Mouse (Mus musculus) right cerebral cortex, postnatal 10 days (tissue): Measurements from ENCODE around the gene Nrg3.
"Not testable (repeated sequence)": the region's sequence is repeated elsewhere in the genome, so short reads cannot be mapped to it uniquely, and the experiment has no call there.

Experiments
- DNase-seq, 2 experiments: peaks; one replicate each; pipeline ENCODE4 v3.0.0; 2021; ENCODE audit warnings: low spot score in 2 of 2

Gene Nrg3

DNA sequence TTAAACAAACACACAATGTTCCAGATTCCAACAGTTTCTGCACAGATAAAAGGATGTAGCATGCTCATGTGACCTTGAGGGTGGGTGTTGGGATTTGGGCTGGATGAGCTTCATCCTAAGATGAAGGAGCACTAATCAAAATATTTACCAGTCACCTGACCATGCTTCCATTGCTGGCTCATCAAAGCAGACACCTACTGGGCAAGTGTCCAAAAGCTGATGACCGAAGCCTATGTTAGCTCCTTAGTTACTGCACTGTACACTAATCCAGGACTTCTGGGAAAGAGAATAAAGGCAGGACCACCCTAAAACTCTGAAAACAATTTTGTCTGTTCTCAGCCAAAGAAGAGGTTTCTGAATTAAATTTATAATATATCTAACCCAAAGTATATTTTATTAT is 261.4 kb downstream of the Nrg3 start:
- no peak for DNase-seq

DNA sequence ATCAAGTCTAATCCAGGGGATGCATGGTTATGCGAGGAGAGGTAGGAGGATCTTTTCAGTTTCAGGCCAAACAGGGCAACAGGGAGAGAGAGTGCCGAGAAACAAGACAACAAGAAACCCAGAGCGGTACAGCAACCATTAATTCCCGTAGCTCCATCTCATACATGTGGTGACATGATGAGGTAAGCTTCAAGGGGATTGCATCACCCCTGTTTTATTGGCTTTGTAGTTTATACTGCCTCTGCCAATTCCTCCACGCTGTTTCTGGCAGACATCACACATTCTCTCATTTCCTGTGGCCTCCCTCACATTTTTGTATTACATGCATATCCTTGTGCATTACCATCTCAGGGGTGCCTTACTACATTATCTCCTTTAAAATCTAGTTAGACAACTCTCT is 280.9 kb downstream of the Nrg3 start:
- no peak for DNase-seq

DNA sequence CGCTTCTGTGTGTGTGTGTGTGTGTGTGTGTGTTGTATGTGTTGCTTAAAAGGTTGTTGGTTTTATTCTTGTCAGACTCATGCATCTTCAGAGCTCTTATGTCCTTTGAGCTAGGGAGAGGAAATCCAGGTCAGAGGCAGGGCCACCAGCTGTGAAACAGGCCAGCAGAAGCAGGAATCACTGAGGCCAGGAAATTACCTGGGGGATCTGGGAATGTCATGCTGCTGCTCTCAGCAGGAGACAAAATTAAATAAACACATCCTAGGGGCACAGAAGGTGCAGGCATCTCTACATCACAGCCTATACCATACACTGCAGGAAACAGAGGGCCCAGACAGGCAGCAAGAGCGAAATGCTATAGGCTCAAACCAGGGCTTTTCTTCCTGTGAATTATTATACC is 299.2 kb downstream of the Nrg3 start:
- no peak for DNase-seq

DNA sequence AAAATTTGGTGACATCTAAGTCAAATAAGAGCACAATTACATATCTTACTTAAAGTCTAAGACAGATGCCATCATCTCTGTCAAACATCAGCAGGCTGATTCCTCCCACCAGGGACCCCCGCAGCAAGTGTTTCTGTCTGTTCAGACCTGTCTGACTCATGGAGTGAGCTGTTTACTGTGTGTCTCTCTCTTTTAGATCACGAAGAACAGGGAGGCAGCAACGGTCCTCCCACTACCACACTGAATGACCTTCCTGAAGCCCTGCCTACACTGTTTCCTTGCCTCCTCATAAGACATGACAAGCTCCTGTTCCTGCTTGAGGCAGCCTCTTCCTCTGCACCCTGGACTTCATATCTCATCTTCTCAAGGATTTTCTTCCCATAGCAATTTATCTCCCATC is 312.7 kb downstream of the Nrg3 start:
- DNase-seq: no peak

DNA sequence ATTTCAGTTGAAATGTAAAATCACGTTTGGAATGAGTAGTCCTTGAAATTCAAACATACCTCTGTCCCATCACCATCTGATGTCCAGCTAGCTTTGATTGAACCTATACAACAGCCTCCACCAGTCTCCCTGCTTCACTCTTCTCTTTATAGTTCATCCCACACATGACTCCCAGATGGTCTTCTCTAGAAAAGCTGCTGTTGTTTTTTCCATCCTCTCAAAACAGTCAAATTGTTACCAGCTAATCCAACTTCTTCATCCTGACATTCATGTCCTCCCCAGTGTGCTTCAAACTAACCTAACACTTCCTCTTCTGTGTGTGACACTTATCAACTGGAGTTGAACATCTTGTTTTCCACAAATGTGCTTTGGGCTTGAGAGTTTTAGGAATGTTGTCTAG is 317.4 kb downstream of the Nrg3 start:
- no peak for DNase-seq

DNA sequence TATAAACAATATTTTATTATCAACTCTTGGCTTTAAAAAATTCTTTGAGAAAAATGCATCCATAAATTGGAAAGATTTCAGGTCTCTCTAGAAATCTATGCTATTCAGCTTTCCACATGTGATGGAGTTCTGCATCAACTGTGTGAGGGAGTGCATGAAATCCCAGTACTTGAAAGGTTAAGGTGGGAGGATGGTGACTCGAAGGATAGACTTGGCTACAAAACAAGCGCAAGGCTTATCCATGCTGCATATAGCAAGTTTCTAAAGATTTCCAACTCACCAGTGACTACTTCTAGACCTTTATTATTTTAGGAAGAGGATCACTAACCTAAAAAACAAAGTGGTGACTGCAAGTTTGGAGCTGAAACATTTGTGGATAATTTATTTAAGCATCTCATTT is 343.1 kb downstream of the Nrg3 start:
- no peak for DNase-seq

DNA sequence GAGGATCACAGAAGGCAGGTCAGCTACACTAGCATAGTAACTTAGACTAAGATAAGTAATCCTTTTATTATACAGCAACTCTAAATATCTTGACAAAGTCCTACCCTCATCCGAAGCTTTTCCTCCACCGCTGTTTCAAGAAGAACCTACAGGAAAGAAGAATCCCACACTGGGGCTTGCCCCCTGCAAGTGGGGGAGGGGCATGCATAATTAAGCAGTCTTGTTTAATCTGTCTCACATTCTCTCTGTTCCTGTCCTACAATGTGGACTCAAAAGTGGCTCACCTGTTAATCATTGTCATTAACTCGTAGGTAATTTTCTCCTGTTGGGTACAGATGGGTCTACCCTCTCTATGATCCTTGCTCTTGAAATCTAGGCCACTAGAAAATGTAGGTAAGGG is 354.9 kb downstream of the Nrg3 start:
- DNase-seq: no peak

DNA sequence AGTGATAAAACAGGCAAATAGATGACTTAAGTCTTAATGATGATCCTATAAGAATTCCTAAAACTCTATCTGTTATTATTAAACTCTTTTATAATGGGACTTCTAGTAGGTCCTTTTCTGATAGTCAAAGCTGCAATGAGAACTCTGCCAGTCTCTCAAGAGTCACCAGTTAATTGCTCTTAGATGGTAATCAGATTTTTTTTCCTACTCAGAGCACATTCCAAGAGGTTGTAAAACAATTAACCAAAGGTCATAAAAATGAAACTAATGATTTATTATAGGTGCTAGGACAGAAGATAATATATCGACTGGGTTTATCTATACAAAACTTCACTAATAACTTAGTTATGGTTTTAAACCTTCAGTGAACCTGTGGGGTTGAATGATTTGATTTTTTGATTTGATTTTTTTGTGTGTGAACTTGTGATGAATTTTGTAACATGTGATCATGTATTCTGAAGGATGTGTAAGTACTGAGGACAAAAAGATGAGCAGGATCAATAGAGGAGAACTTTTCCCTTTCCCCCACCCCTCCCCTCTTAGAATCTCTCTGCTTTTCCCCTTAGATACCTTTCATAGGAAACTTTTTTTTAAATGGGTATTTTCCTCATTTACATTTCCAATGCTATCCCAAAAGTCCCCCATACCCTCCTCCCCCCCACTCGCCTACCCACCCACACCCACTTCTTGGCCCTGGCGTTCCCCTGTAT is 356.2 kb downstream of the Nrg3 start:
- not testable (repeated sequence) for DNase-seq

DNA sequence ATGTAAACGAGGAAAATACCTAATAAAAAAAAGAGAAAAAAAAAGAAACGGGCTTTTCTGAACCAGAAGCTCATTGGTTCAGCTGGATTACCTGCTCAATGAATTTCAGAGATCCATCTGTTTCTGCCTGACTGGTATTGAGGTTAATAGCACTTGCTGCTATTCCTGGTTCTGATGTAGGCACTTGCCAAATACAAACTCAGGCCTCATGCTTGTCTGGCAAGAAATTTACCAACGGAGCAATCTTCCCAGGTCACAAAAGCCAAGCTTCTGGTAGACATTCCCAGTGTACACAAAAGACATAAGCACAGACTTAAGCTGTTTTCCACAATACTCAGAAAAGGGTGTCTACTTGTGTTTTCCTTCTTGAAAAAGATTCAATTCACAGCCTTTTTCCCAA is 363.3 kb downstream of the Nrg3 start:
- no peak for DNase-seq

DNA sequence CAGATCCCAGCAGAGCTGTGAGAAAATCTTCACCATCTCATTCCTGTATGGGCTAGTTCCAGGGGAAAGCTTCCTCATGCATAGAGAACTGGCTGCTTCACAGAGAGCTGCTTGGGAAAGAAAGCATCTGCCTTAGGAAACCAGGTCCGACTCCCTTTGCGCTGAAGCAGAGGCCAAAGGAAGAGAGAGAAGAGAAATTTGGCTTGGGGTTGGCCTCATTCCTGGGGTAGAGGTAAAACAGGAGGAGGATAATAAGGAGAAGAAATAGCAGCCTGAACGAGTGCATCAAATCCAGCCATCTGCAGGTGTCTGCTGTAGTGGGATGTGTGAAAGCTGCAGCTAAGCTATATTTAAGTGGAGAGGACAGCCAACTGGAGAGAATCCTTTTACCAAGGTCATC is 366.1 kb downstream of the Nrg3 start:
- peak; percentile 30 to 59 for DNase-seq

DNA sequence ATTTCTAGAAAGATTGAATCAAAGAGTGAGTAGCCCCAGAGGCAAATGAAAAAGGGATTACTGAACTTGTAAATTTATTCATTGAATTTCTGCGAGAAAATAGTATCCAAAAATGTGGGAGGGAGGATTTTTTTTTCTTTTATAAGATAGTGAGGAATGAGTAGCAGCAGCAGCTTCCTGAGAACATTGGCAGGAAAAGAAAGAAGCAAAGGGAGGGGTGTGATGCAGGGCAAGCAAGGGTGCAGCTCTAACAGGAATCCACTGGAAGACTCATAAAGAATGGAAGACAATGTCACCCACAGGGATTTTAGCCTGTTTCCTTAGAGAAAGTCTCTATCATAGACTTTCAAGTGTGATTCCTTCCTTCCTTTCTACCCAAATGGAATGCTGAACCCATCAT is 377.7 kb downstream of the Nrg3 start:
- no peak for DNase-seq

DNA sequence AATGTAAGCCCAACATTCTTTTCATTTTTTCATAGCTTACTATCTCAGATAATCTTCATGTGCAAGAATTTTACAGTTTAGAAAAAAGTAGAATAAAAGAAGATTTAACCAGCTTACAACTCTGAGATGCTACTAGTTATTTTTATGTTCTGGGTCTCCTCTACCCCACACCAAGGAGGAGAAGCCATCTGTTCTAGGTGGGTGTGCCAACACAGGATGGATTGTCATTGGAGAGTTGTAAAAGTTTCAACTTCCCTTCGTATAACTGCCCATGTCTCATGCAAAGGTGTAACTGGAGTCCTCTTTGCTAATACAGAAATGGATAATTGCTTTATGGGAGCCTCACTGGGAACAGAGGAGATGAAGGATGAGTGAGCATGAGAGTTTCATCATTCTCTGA is 393.4 kb downstream of the Nrg3 start:
- peak in 1 of 2 experiments; percentile 39 for DNase-seq

DNA sequence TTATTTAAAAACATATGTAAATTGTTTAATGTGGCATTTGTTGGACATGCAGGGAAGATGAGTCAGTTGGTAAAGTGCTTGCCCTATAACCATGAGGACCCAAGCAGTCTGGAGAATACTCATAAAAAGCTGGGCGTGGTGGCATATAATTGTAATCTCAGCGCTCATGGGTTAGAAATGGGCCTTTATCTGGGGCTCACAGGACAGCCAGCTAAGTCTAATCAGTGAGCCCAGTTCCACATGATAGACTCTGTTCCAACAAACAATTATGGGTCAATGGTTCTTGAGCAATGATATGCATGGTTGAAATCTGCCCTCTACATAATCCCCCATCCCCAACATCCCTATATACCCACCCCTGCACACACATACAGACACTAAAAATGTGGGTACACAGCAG is 421.3 kb downstream of the Nrg3 start:
- DNase-seq: no peak

DNA sequence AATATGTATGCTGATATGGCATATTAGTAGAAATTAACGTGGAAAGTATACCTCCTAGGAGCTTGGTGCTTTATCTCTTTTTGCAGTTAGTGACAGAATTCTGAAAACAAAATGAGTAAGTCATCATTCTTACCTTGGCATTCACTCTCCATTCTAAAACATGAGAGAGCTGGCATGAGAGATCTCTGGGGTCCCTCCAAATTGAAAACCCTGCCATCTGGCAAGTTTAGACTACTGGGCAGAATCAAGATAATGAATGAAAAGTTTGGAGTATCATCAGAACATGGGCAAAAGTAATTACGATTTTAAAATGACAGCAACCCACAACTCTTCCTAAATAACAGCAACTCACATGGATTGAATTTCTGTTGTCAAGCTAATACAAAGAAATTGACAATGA is 423.9 kb downstream of the Nrg3 start:
- DNase-seq: no peak

DNA sequence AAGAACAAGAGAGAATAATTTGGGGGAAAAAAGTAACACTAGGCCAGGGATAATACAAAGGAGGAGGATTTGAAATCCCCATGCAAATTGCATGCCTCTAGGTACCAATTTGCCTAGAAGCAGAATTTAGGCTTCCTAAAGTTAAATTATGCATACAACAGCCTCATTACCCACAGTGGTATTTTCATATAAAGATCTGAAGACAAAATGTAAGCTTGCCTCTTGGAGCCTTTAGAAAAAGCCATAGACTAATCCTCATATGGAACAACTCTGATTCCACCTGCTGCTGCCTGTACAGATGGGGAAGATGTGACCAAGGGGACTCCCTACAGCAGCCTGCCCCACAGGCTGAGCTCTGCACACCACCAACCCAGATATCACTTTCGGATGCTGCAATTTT is 428.6 kb downstream of the Nrg3 start:
- no peak for DNase-seq

DNA sequence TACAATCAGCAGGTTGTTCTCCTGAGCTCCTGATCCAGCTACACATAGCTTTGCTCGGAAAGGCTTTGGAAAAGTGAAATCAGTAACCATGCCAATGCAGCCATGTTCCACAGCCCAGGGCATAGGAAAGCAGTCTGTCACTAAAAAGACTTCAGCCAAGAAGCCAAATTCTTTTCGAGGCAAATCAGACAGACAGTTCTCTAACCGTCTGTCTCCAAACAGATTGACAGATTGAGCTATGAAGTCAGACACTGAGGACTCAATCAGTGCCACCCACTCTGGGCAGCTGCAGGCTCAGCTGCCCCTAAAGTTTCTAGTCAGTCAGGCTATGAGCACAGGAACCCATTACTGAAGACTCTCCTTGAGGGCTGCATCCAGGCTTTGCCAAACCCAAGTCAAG is 429.1 kb downstream of the Nrg3 start:
- no peak for DNase-seq

DNA sequence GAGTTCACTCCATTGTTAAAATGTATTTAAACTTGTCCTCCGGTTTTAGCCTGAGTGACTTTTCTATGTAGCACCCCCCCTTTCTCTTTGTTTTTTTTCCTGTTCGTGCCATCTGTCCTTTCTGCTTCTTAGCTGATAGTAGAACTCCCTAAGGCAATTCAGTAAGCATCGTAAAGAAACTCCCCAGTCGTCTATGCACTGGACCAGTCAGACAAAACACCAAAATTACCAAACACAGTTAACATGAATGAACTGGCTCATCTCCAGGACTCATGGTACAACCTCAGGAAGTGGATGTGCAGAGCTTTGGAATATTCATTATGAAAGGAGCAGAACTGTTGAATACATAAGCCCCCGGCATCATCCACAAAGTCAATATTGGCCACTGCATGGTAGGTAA is 429.5 kb downstream of the Nrg3 start:
- no peak for DNase-seq

DNA sequence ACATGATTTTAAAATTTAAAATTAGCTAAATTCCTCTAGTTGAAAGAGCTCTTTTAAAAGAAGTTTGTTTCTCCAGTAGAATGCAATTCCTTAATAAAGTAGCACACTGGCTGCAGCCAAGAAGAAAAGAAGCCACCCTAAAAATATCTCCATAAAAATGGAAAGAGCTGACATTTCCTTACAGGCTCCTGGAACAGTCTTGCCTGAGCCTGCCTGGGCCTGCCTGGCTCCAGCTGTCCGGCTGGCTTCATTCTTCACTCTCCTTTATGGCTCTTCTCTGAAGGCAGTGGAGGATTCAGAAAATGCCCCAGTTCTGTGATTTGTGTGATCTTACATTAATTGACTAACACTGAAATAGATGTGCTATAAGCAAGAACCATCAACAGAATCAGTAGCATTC is 433.8 kb downstream of the Nrg3 start:
- peak; percentile 63 to 76 for DNase-seq

DNA sequence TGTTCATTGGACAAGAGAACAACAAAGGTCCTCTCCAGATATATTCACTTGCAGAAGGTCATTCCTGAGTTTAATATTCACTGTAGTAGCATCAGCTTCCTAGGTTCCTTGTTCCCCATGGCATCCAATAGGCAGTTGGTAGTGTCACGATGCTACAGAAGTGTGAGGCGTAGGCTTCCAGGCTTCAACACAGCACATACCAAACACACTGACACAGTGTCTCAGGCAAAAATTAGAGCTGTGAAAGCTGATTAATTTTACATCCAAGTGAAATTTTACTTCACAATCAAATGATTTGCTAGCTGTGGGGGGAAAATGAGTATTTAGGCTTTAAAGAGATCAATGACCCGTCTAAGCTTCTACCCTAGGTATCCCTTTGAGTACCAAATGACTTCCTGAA is 438.4 kb downstream of the Nrg3 start:
- no peak for DNase-seq

DNA sequence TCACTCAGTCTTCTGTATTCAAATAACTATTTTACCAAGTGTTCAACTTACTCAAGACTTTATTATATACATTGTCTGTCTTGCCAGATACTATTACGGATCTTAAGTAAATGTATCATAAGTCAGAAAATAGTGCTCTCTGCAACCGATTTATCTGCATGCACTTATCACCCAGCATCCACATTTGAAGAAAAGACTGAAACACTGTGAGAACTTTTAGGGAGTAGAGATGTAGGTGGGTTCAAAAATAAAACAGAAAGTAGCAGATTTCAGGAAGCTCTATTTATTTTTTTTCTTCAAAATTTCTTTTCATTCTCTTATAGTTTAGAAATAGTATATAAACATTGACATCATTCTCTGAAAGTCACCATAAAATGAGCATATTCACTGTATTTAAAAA is 449.8 kb downstream of the Nrg3 start:
- no peak for DNase-seq

DNA sequence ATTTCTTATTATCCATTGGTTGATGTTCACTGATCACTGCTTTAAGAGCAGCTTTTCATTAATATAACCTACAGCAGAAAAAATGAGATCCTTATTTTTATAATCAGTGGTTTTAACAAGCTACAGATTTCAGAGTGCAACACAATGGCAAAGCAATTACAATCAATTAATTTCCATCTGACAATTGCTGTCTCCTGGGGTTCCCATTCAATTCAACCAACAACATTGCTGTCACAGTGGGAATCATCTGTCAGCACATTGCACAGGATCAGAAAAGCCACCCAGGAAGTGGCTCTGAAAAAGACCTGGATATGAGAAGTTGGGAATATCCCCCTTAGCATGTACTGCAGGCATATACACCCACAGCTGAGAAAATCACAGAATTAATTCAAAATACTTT is 458.8 kb downstream of the Nrg3 start:
- DNase-seq: no peak

DNA sequence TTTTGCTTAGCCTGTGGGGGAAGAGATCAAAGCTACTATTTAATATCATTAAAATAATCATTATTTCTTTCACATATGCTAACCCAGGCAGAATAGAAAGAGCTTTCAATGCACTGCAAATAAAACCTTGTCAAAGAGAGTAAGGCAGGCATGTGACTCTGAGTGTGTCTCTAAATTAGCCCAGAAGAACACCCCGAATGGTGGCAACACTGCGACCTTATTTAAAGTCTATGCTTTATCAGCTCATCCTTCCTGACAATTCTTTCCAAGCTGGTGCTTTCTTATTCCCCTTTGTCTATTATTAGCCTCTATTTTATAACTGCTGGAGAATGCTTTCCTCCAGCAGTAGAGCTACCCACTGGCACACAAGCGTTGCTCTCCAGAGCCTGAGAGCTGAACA is 475.0 kb downstream of the Nrg3 start:
- no peak for DNase-seq

DNA sequence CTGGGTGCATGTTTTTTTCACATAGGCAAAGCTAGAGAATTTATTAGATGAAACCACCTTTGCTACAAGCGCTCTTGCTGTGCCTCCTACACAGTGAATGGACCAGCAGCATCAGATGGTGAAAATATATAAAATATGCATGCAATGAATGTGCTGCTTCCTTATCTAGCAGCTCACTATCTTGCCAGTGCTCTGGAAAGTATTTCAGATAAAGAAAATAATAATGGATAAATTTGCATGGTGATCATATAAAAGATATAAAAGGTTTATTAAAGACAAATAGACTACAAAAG is 480.4 kb downstream of the Nrg3 start:
- no peak for DNase-seq

DNA sequence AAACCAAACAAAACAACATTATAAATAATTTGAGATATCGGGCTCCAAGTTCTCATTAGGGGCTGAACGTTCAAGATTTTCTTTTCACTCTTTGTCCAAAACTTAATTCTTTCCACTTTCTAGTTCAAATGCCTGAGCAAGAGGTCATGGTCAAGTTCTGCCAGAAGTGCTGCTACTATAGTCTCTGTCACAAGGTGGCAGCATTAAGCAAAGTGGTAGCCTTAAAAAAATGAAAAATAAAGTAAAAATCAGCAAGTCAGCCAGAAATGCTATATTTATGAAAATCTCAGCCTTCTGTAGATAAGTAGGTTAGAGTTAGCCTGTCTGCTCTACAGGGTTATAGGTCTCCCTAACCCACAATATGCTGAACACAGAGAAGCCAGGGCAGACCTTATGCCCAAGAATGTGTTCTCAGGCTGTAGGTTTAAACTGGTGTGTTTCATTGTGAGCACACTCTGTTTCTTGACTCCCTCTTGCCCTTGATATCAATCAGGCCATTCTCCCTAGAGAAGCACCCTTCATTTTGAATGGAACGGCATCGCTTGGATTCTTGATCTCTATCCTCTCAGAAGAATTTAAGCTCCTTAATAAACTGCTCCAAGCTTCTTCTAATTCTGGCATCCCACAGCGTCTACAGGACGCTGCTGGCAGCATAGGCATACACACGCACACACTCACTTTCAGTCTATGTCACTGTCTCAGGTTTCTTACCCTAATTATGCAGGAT is 480.9 kb downstream of the Nrg3 start:
- peak in 1 of 2 experiments; percentile 32 for DNase-seq
